Mouse (Mus musculus) urinary bladder, adult 18-20 months (tissue): Measurements from ENCODE around the gene Vmn1r194.
"Not testable (repeated sequence)": the region's sequence is repeated elsewhere in the genome, so short reads cannot be mapped to it uniquely, and the experiment has no call there.

Experiments used
- DNase-seq, 2 experiments: peaks; one replicate each; pipeline ENCODE4 v3.0.0; 2022; ENCODE audit warnings: low spot score in 2 of 2, mixed read lengths in 2 of 2

Gene Vmn1r194

GRCm38 (mm10) chr13:22243915-22244314 is at the start of gene Vmn1r194:
TSS of gene Vmn1r194 (plus strand) at chr13:22244215.
- DNase-seq, result no peak

DNA sequence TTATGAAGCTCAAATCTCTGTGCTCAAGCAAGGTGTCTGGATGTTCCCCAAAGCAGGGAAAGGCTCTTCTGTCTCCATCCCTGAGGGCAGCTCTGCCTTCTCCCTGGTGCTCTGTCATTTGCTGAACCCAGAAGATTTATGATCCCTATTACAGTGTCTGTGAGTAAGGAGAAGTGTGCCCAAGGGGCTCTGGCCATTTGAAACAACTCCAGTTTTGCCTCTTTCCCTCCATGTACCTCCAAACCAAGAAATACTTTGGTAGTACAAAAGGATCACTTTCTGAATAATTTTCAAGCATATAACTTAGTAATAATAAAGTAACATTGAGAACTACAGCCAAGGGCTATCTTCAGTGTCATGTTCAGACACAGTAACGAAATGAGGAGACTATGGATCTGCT is 21.0 kb upstream of the Vmn1r194 start, which contains the start of gene Vmn1r193:
Gene Vmn1r193, minus strand, starts transcription at position 101 of the 400 bp plus-strand sequence.
- not testable (repeated sequence) for DNase-seq

DNA sequence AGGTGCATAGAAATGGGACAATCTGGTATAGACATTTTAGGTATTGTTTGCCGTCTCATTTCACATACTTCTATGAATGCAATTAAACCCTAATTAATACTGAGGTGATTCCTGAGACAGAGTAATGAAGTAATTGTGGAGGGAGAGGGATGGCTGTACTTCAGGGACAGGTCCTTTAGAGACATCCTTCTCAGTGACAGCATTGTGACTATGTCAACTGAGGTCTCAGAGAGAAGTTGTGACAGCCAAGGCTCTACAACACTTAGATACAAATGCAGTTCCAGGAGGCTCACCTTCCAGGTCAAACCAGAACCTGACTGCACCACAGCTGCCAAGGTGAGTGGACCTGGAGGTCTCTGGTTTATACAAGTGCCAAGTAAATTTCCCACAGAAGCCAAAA is 26.2 kb downstream of the Vmn1r194 start, which contains the start of gene Vmn1r195:
Gene Vmn1r195, plus strand, starts transcription at position 301 of the 400 bp plus-strand sequence.
- DNase-seq, result not testable (repeated sequence)

GRCm38 (mm10) chr13:22271721-22272120 is 27.7 kb downstream of the Vmn1r194 start:
- DNase-seq, result no peak

GRCm38 (mm10) chr13:22284578-22284977 is 40.6 kb downstream of the Vmn1r194 start:
- no peak for DNase-seq

GRCm38 (mm10) chr13:22289620-22290019 is 45.6 kb downstream of the Vmn1r194 start, which contains the start of gene Vmn1r196:
TSS of gene Vmn1r196 (plus strand) at chr13:22289920.
- DNase-seq, result no peak
